Mouse (Mus musculus) testis, adult 2 months (tissue): ENCODE data around the gene Bicral.

Source experiments
- CTCF ChIP-seq: fragments of 200-500 bp; IDR thresholded peaks from 2 replicates; pipeline ENCODE4 v1.5.1; 2012; ENCODE audit warnings: low read depth, mild to moderate bottlenecking, inconsistent platforms, low read length, moderate library complexity; ENCODE audit not compliant: control insufficient read depth, insufficient read depth, insufficient replicate concordance
- POLR2A ChIP-seq: fragments of 200-500 bp; IDR thresholded peaks from 2 replicates; pipeline ENCODE4 v1.6.1; 2012; ENCODE audit warnings: low read depth, mild to moderate bottlenecking, inconsistent platforms, low read length, moderate library complexity; ENCODE audit not compliant: control insufficient read depth

GRCm38 (mm10) chr17:46875626-46876025, 17.3 kb upstream of the Bicral start:
- TF ChIP-seq CTCF (no peak), POLR2A (no peak)
